Mouse (Mus musculus) thymus, adult 2 months (tissue): ENCODE data around the gene Bmt2.
A peak's percentile ranks its signal among the peaks of the same experiment; 100 is the strongest.

ENCODE experiments used
- CTCF ChIP-seq: fragments of 200-500 bp; IDR thresholded peaks from 2 replicates; pipeline ENCODE4 v1.5.1; 2012; ENCODE audit warnings: mild to moderate bottlenecking, control low read depth, low read length, moderate library complexity, borderline replicate concordance; ENCODE audit not compliant: control insufficient read depth, poor library complexity, insufficient read depth; ENCODE audit errors: extremely low read depth
- POLR2A ChIP-seq: fragments of 200-500 bp; IDR thresholded peaks from 2 replicates; pipeline ENCODE4 v1.6.1; 2012; ENCODE audit warnings: mild to moderate bottlenecking, low read length, control low read depth, moderate library complexity; ENCODE audit not compliant: control insufficient read depth, poor library complexity, insufficient read depth; ENCODE audit errors: extremely low read depth

DNA sequence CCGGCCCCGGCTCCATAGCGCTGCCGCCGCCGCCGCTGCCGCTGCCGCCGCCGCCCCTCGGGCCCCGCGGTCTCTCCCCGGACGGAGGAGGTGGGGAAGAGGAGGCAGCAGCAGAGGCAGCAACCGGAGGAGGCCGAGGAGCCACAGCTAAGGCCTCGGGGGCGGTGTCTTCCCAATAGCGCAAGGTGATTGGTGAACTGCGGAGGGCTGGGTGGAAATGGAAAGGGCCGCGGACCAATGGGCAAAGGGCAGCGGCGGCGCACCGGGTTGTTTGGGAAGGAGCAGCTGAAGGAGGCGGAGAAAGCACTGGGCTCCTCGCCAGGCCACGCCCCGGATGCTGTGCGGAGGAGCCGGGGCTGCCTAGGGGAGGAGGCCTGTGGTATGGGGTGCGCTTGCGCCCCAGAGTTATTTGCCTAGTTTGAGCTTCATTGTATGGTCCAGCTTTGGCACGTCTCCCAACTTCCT is at the start of gene Bmt2:
- TF ChIP-seq CTCF (no peak; the same call in 1 of the 2 replicates), POLR2A (peak; percentile 90)
